Mouse (Mus musculus) thymus, postnatal 0 days (tissue): ENCODE measurements around the gene Nrgn. TPM values are rescaled to one million over a fixed set of nuclear protein-coding genes. Genes with fewer than 3 reads are reported as not detected.

Source experiments
- DNase-seq: peaks from one replicate; pipeline ENCODE4 v3.0.0-alpha.2; 2015; ENCODE audit warnings: low spot score
- polyA plus RNA-seq: library from polyadenylated mRNA; unstranded; fragments of >200 nt; fragmentation: Nextera tagmentation; extraction: Ambion mirVana; gene quantifications from 2 replicates; pipeline ENCODE4 v1.2.1, GENCODE M21; 2015

Gene Nrgn
- polyA plus RNA-seq, 1 experiment from 2014 or later, result 8.4 TPM

- peak; percentile 31 for DNase-seq
Measured at GRCm38 (mm10) chr9:37530031-37530887, 22.4 kb downstream of the Nrgn start.

- DNase-seq, result no peak
Measured at GRCm38 (mm10) chr9:37528225-37528970, 24.3 kb downstream of the Nrgn start.

GRCm38 (mm10) chr9:37527396-37528224, 25.1 kb downstream of the Nrgn start, which contains the start of gene Esam:
TSS of gene Esam (plus strand) at chr9:37528078.
- no peak for DNase-seq

GRCm38 (mm10) chr9:37526443-37527395, 26.0 kb downstream of the Nrgn start:
- DNase-seq, result peak; percentile 5

- no peak for DNase-seq
Measured at GRCm38 (mm10) chr9:37525461-37525860, 27.2 kb downstream of the Nrgn start.

- DNase-seq, result no peak
Measured at GRCm38 (mm10) chr9:37519995-37520394, 32.7 kb downstream of the Nrgn start.

GRCm38 (mm10) chr9:37518991-37519390, 33.7 kb downstream of the Nrgn start:
- DNase-seq, result no peak

- DNase-seq, result no peak
Measured at GRCm38 (mm10) chr9:37517467-37517866, 35.2 kb downstream of the Nrgn start.

- no peak for DNase-seq
Measured at GRCm38 (mm10) chr9:37514456-37514855, 38.2 kb downstream of the Nrgn start.

- no peak for DNase-seq
Measured at GRCm38 (mm10) chr9:37512097-37512496, 40.6 kb downstream of the Nrgn start.

GRCm38 (mm10) chr9:37506023-37506422, 46.7 kb downstream of the Nrgn start:
- DNase-seq, result no peak

- no peak for DNase-seq
Measured at GRCm38 (mm10) chr9:37504348-37504747, 48.4 kb downstream of the Nrgn start.

GRCm38 (mm10) chr9:37501170-37501569, 51.5 kb downstream of the Nrgn start:
- no peak for DNase-seq

- DNase-seq, result no peak
Measured at GRCm38 (mm10) chr9:37500201-37500600, 52.5 kb downstream of the Nrgn start.

GRCm38 (mm10) chr9:37496325-37496724, 56.4 kb downstream of the Nrgn start:
- no peak for DNase-seq

- no peak for DNase-seq
Measured at GRCm38 (mm10) chr9:37495761-37496160, 56.9 kb downstream of the Nrgn start.
